Mouse (Mus musculus) heart, embryonic 14.5 days (tissue): ENCODE data around the gene Ttll13. TPM values are rescaled to one million over a fixed set of nuclear protein-coding genes. Genes with fewer than 3 reads are reported as not detected.

ENCODE experiments used
- ATAC-seq: fragments of 200-750 bp; cut with Nextera tagmentation; 2 replicates; pipeline ENCODE4 v1.8.0; 2017; ENCODE audit warnings: low read depth, moderate TSS enrichment; ENCODE audit not compliant: insufficient number of reproducible peaks, insufficient read depth, low FRiP score
- H3K27ac ChIP-seq, 2 experiments: fragments of 200-500 bp in 1 of 2; fragments of 300-500 bp in 1 of 2; sonication (generic) in 1 of 2; replicated peaks in 1 of 2; 2 replicates each; pipeline ENCODE4 v1.5.1; 2012 to 2014; ENCODE audit warnings: low read depth in 2 of 2, low read length in 2 of 2, control low read depth in 1 of 2, mild to moderate bottlenecking in 1 of 2, mixed read lengths in 1 of 2; ENCODE audit not compliant: control insufficient read depth in 1 of 2, insufficient read depth in 1 of 2
- H3K27me3 ChIP-seq: fragments of 300-500 bp; sonication (generic); 2 replicates; pipeline ENCODE4 v1.6.1; 2014; ENCODE audit warnings: mild to moderate bottlenecking, low read length, control low read depth; ENCODE audit not compliant: control insufficient read depth, insufficient read depth
- H3K36me3 ChIP-seq: fragments of 300-500 bp; sonication (generic); 2 replicates; pipeline ENCODE4 v1.6.1; 2014; ENCODE audit warnings: mild to moderate bottlenecking, control low read depth, low read length, mixed read lengths; ENCODE audit not compliant: control insufficient read depth, insufficient read depth
- H3K4me1 ChIP-seq, 2 experiments: fragments of 200-500 bp in 1 of 2; fragments of 300-500 bp in 1 of 2; sonication (generic) in 1 of 2; 2 replicates each; pipeline ENCODE4 v1.6.1; 2012 to 2014; ENCODE audit warnings: low read length in 2 of 2, control low read depth in 1 of 2, mixed read lengths in 1 of 2; ENCODE audit not compliant: control insufficient read depth in 2 of 2, insufficient read depth in 2 of 2
- H3K4me2 ChIP-seq: fragments of 300-500 bp; sonication (generic); 2 replicates; pipeline ENCODE4 v1.6.1; 2014; ENCODE audit warnings: mild to moderate bottlenecking, low read length
- H3K4me3 ChIP-seq, 2 experiments: fragments of 200-500 bp in 1 of 2; fragments of 300-500 bp in 1 of 2; sonication (generic) in 1 of 2; 2 replicates each; pipeline ENCODE4 v1.5.1; 2012 to 2014; ENCODE audit warnings: low read length in 2 of 2, mild to moderate bottlenecking in 2 of 2, control low read depth in 1 of 2, low read depth in 1 of 2, moderate library complexity in 1 of 2; ENCODE audit not compliant: control insufficient read depth in 1 of 2, insufficient read depth in 1 of 2
- H3K9ac ChIP-seq: fragments of 300-500 bp; sonication (generic); 2 replicates; pipeline ENCODE4 v1.6.1; 2014; ENCODE audit warnings: mild to moderate bottlenecking, low read length
- H3K9me3 ChIP-seq: fragments of 300-500 bp; sonication (generic); 2 replicates; pipeline ENCODE4 v1.6.1; 2016; ENCODE audit warnings: low read length, control low read depth; ENCODE audit not compliant: control insufficient read depth
- WGBS: fragments of 180-500 bp; shearing (Covaris S2); extraction: QIAGEN DNeasy Blood & Tissue Kit; methylation state at CpG from one replicate; pipeline ENCODE4 v1.1.7; 2014; 5-methylcytosine and 5-hydroxymethylcytosine counted together
- polyA plus RNA-seq: library from polyadenylated mRNA; unstranded; fragments of >200 nt; fragmentation: Nextera tagmentation; extraction: Ambion mirVana; gene quantifications from 2 replicates; pipeline ENCODE4 v1.2.1, GENCODE M21; 2014

Gene Ttll13
- polyA plus RNA-seq, 1 experiment from 2014 or later, result 1.6 TPM

GRCm38 (mm10) chr7:80200963-80201539, 45.1 kb upstream of the Ttll13 start:
- H3K9me3 ChIP-seq, result no peaks in the 10 kb centered on the region
- peaks cover 8% of the 10 kb centered on the region; the same call in 1 of the 2 replicates for H3K36me3 ChIP-seq
- no peak overlapping the region for H3K4me2 ChIP-seq
- 82% methylated on average over 5 of the region's 5 CpGs for WGBS
- no peaks in the 10 kb centered on the region for H3K27me3 ChIP-seq
- H3K27ac ChIP-seq, result no peak overlapping the region
- peaks cover 18 to 27% of the 10 kb centered on the region in 2 experiments for H3K4me1 ChIP-seq
- no peak overlapping the region for H3K4me3 ChIP-seq
- ATAC-seq, result no peak
- H3K9ac ChIP-seq, result no peak overlapping the region

GRCm38 (mm10) chr7:80201888-80202540, 44.2 kb upstream of the Ttll13 start:
- Histone ChIP-seq H3K9ac (no peak overlapping the region), H3K4me2 (no peak overlapping the region), H3K4me1 (peaks cover 27 to 37% of the 10 kb centered on the region in 2 experiments), H3K27ac (no peak overlapping the region), H3K4me3 (no peak overlapping the region), H3K27me3 (no peaks in the 10 kb centered on the region), H3K9me3 (no peaks in the 10 kb centered on the region), H3K36me3 (peaks cover 8% of the 10 kb centered on the region; the same call in 1 of the 2 replicates)
- 87% methylated on average over 15 of the region's 15 CpGs for WGBS
- no peak for ATAC-seq

GRCm38 (mm10) chr7:80202961-80203360, 43.2 kb upstream of the Ttll13 start:
- no peak overlapping the region for H3K4me2 ChIP-seq
- ATAC-seq, result no peak
- no peak overlapping the region for H3K27ac ChIP-seq
- peaks cover 8% of the 10 kb centered on the region; the same call in 1 of the 2 replicates for H3K36me3 ChIP-seq
- H3K9me3 ChIP-seq, result no peaks in the 10 kb centered on the region
- 80% methylated on average over 5 of the region's 5 CpGs for WGBS
- peaks cover 36 to 41% of the 10 kb centered on the region in 2 experiments for H3K4me1 ChIP-seq
- no peaks in the 10 kb centered on the region for H3K27me3 ChIP-seq
- no peak overlapping the region for H3K4me3 ChIP-seq
- no peak overlapping the region; the same call in 1 of the 2 replicates for H3K9ac ChIP-seq

GRCm38 (mm10) chr7:80203638-80204096, 42.5 kb upstream of the Ttll13 start:
- Histone ChIP-seq H3K4me2 (no peak overlapping the region), H3K4me3 (no peak overlapping the region), H3K36me3 (peaks cover 8% of the 10 kb centered on the region; the same call in 1 of the 2 replicates), H3K4me1 (peaks cover 43 to 48% of the 10 kb centered on the region in 2 experiments), H3K27ac (no peak overlapping the region), H3K9me3 (no peaks in the 10 kb centered on the region), H3K27me3 (no peaks in the 10 kb centered on the region), H3K9ac (no peak overlapping the region)
- WGBS, result 42% methylated on average over 12 of the region's 12 CpGs
- no peak for ATAC-seq

GRCm38 (mm10) chr7:80204362-80204761, 41.8 kb upstream of the Ttll13 start:
- Histone ChIP-seq H3K4me2 (no peak overlapping the region), H3K9ac (no peak overlapping the region), H3K27me3 (no peaks in the 10 kb centered on the region), H3K36me3 (peaks cover 8% of the 10 kb centered on the region; the same call in 1 of the 2 replicates), H3K4me3 (no peak overlapping the region), H3K4me1 (peaks cover 46 to 50% of the 10 kb centered on the region in 2 experiments), H3K9me3 (no peaks in the 10 kb centered on the region), H3K27ac (no peak overlapping the region)
- no peak for ATAC-seq
- 81% methylated on average over 4 of the region's 4 CpGs for WGBS

DNA sequence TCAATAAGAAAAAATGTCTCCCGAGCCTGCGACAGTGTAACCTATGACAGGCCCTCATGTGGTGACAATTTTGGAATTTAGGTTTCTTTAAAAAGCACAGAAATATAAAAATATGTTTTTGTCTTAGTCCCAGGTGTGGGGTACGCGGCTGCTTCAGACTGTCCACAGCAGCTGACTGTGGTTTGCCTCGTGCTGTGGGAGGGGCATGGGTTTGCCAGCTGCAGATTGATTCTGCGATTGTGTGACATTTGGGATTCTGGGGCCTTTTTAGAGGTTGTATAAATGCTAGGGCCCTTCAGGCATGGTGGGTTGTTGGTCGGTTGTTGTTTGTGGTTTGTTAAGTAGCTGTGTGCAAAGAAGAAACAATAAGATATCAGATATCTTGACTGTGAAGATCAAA, 41.2 kb upstream of the Ttll13 start:
- no peak overlapping the region for H3K27ac ChIP-seq
- peaks cover 50 to 54% of the 10 kb centered on the region in 2 experiments for H3K4me1 ChIP-seq

GRCm38 (mm10) chr7:80205705-80206589, 40.2 kb upstream of the Ttll13 start:
- Histone ChIP-seq H3K9ac (no peak overlapping the region), H3K4me3 (no peak overlapping the region), H3K4me2 (no peak overlapping the region), H3K36me3 (peaks cover 5% of the 10 kb centered on the region; the same call in 1 of the 2 replicates), H3K27ac (no peak overlapping the region), H3K27me3 (no peaks in the 10 kb centered on the region), H3K4me1 (peaks cover 50 to 55% of the 10 kb centered on the region in 2 experiments), H3K9me3 (no peaks in the 10 kb centered on the region)
- 83% methylated on average over 12 of the region's 12 CpGs for WGBS
- ATAC-seq, result no peak

More for the DNA sequence above, 41.2 kb upstream of the Ttll13 start:
- Histone ChIP-seq H3K36me3 (peaks cover 8% of the 10 kb centered on the region; the same call in 1 of the 2 replicates), H3K9me3 (no peaks in the 10 kb centered on the region), H3K4me3 (no peak overlapping the region), H3K27me3 (no peaks in the 10 kb centered on the region), H3K9ac (no peak overlapping the region), H3K4me2 (no peak overlapping the region)
- WGBS, result 91% methylated on average over 7 of the region's 7 CpGs
- ATAC-seq, result no peak
